Mouse (Mus musculus): ENCODE results near the gene Kif2b.

Kif2b gene

DNA sequence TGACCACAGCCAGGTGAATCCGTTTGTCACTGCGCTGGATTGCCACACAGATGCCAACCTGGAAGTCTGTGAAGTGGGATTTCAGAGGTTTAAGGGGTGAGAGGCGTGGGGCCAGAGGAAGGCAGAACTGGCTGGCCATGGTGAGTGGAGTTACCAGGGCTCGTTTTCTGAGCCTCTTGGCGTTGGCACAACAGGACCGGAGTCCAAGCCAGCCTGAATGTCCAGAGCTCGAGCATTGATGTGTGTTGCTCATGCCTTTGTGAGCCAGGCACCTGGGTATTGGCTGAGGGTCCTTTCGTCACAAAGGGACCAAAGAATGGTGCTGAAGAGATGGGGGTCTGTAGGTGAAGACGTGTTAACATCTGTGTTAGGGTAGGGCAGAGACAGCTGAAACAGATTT lies at the start of gene Kif2b:
Kif2b (minus strand) TSS at position 242 of the 400 bp plus-strand sequence.
- DNase-seq (ENCODE audit: extremely low spot score), result no peak

DNA sequence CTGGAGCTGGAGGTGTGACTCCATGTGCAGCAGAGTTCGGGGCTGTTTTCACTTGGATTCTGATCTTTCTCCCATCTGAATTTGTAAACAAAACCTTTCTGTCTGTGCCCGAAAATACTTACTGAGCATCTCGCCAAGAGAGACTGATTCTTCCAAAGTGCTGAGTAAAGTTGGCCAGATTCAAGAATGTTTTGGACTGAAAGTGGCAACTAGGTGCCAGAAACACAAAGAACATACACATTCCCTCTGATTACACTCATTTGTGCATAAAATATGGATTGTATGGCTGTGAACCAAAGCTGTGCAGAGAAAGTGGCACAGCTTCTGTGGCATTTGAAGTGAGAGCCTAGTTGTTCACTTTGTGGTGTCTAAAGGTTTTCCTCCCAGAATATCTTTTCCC lies 15.7 kb upstream of the Kif2b start:
- DNase-seq (ENCODE audit: extremely low spot score), result no peak

DNA sequence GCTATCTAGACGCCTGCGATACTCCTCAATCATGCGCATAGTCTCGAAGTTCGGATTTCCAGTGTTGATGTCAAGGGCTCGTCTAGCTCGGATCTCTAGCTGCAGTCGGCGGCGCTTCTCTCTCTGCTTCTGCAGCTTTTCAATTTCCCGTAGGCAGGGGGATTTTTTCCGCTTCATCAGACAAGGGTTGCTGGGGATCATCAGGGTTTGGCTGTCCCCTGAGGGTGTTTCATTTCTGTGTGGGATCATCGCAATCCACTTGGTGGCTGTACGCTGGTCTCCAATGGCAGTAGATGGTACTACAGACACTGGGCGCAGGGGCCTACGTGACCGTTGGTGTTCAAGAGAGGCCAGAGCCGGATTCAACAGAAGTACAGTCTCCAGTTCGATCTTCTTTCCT lies 502 bp downstream of the Kif2b start:
- no peak for DNase-seq (ENCODE audit: extremely low spot score)

DNA sequence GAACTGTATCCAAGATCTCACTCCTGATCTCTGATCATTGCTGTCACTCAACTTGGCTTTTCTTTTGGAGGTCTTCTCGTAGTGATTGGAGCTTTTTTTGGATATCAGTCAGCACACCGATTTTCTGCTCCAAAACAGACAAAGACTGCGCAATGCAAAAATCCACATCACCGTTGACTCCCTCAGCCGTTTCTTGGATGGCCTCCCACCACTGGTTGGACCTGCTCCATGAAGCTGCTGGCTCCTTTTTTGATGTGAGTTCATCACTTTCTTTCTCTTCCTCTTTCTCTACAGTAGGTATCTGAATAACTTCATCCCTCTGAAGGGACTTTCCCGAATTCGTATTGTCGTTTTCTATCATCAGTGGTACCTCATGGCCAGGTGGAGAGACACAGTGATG lies 2.0 kb downstream of the Kif2b start:
- no peak for DNase-seq (ENCODE audit: extremely low spot score)

DNA sequence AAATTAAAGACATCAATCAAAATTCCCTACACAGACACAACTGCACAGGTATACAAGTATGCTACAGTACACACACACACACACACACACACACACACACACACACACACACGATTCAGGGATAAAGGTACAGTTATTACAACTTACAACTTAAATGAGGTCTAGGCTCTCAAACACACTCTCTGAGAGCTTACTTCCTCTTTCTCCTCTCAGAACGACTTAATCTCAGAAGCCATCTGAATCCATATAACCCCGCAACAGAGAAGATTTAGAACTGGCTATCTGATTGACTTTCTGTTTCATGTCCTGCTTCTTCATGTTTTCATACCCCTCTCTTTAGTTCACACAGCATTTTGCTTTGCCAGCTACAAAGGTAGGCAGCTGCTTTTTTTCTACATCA lies 2.9 kb downstream of the Kif2b start:
- no peak for DNase-seq (ENCODE audit: extremely low spot score)

DNA sequence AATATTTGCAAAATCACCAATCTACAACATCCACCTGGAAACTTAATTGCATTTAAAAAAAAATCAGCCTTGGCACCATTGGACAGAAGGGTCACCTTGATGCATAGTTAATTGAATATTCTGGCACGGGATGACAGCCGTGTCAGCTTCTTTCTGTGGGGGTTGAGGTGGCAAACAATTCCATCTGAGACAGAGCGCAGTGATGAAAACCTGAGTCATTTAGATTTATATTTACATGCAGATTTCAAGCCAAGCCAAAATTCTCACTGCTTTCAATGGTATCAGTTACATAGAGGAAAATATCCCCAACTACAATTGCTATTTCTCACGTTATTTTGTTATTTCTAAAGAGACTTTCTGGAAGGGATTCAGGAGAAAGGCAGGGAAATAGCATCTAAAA lies 46.6 kb downstream of the Kif2b start:
- DNase-seq (ENCODE audit: extremely low spot score), result no peak
